Mouse (Mus musculus) heart, postnatal 0 days (tissue): ENCODE data around the gene Ldhb. TPM values are rescaled to one million over a fixed set of nuclear protein-coding genes. Genes with fewer than 3 reads are reported as not detected.

Experiments used
- ATAC-seq: fragments of 200-750 bp; cut with Nextera tagmentation; 2 replicates; pipeline ENCODE4 v1.8.0; 2017; ENCODE audit warnings: low read depth, moderate number of reproducible peaks, moderate library complexity; ENCODE audit not compliant: insufficient read depth
- DNase-seq: peaks from one replicate; pipeline ENCODE4 v3.0.0-alpha.2; 2016; ENCODE audit warnings: low spot score
- H3K27ac ChIP-seq: fragments of 300-500 bp; sonication (generic); 2 replicates; pipeline ENCODE4 v1.5.1; 2014; ENCODE audit warnings: low read depth, mild to moderate bottlenecking
- H3K27me3 ChIP-seq: fragments of 300-500 bp; sonication (generic); 2 replicates; pipeline ENCODE4 v1.6.1; 2014; ENCODE audit warnings: low read length, mixed read lengths; ENCODE audit not compliant: control insufficient read depth, insufficient read depth
- H3K36me3 ChIP-seq: fragments of 300-500 bp; sonication (generic); replicated peaks from 2 replicates; pipeline ENCODE4 v1.6.1; 2014; ENCODE audit warnings: low read length, mixed read lengths; ENCODE audit not compliant: control insufficient read depth, insufficient read depth
- H3K4me1 ChIP-seq: fragments of 300-500 bp; sonication (generic); 2 replicates; pipeline ENCODE4 v1.6.1; 2014; ENCODE audit warnings: antibody characterized with exemption; ENCODE audit not compliant: control insufficient read depth, insufficient read depth
- H3K4me2 ChIP-seq: fragments of 300-500 bp; sonication (generic); 2 replicates; pipeline ENCODE4 v1.6.1; 2014; ENCODE audit warnings: low read depth, mild to moderate bottlenecking, low read length, moderate library complexity
- H3K4me3 ChIP-seq: fragments of 300-500 bp; sonication (generic); 2 replicates; pipeline ENCODE4 v1.5.1; 2014; ENCODE audit warnings: low read depth, low read length
- H3K9ac ChIP-seq: fragments of 300-500 bp; sonication (generic); replicated peaks from 2 replicates; pipeline ENCODE4 v1.6.1; 2014; ENCODE audit warnings: low read depth, low read length, mixed read lengths
- H3K9me3 ChIP-seq: fragments of 300-500 bp; sonication (generic); replicated peaks from 2 replicates; pipeline ENCODE4 v1.6.1; 2016; ENCODE audit warnings: low read length; ENCODE audit not compliant: control insufficient read depth
- CTCF ChIP-seq: IDR thresholded peaks from 2 replicates; pipeline ENCODE4 v1.5.1; 2016; ENCODE audit warnings: antibody characterized with exemption, control low read depth, low read depth
- EP300 ChIP-seq: IDR thresholded peaks from 2 replicates; pipeline ENCODE4 v1.6.1; 2016; ENCODE audit warnings: antibody characterized with exemption, low read depth
- WGBS: fragments of 180-500 bp; shearing (Covaris S2); extraction: QIAGEN DNeasy Blood & Tissue Kit; methylation state at CpG from one replicate; pipeline ENCODE4 v1.1.7; 2014; 5-methylcytosine and 5-hydroxymethylcytosine counted together
- polyA plus RNA-seq: library from polyadenylated mRNA; unstranded; fragments of >200 nt; fragmentation: Nextera tagmentation; extraction: Ambion mirVana; gene quantifications from 2 replicates; pipeline ENCODE4 v1.2.1, GENCODE M21; 2015
- total RNA-seq: library from RNA; depleted of rRNA; stranded (reverse); fragments of >200 nt; gene quantifications from 2 replicates; pipeline ENCODE4 v1.2.3, GENCODE M21; 2014; ENCODE audit warnings: low replicate concordance; rRNA removed

The Ldhb gene
- total and polyA plus RNA-seq, 2 experiments from 2014 or later = 851 to 2,292 TPM

GRCm38 (mm10) chr6:142459017-142459678 lies 48.6 kb downstream of the Ldhb start:
- Histone ChIP-seq H3K4me3 (no peak overlapping the region), H3K27ac (no peak overlapping the region), H3K36me3 (no peaks in the 10 kb centered on the region), H3K9ac (no peak overlapping the region), H3K4me2 (no peak overlapping the region), H3K9me3 (no peaks in the 10 kb centered on the region), H3K27me3 (no peaks in the 10 kb centered on the region), H3K4me1 (no peaks in the 10 kb centered on the region)
- DNase-seq = no peak
- no peak for ATAC-seq
- WGBS = 68% methylated on average over 14 of the region's 14 CpGs
- TF ChIP-seq CTCF (no peak), EP300 (no peak)

- no peaks in the 10 kb centered on the region for H3K27me3 ChIP-seq
- H3K36me3 ChIP-seq = no peaks in the 10 kb centered on the region
- H3K4me2 ChIP-seq = no peak overlapping the region
- TF ChIP-seq CTCF (no peak), EP300 (no peak)
- DNase-seq = no peak
- H3K4me1 ChIP-seq = no peaks in the 10 kb centered on the region
- ATAC-seq = no peak
- H3K4me3 ChIP-seq = no peak overlapping the region
- WGBS = 66% methylated on average over 7 of the region's 7 CpGs
- no peak overlapping the region for H3K9ac ChIP-seq
- no peak overlapping the region for H3K27ac ChIP-seq
- no peaks in the 10 kb centered on the region for H3K9me3 ChIP-seq
These were observed 49.7 kb downstream of the Ldhb start for GRCm38 (mm10) chr6:142458010-142458409.

- Histone ChIP-seq H3K27me3 (no peaks in the 10 kb centered on the region), H3K36me3 (no peaks in the 10 kb centered on the region), H3K9ac (no peak overlapping the region), H3K9me3 (no peaks in the 10 kb centered on the region), H3K4me1 (no peaks in the 10 kb centered on the region), H3K27ac (no peak overlapping the region), H3K4me3 (no peak overlapping the region), H3K4me2 (no peak overlapping the region)
- DNase-seq (no peak), ATAC-seq (no peak)
- WGBS = 52% methylated on average over 7 of the region's 7 CpGs
- TF ChIP-seq EP300 (no peak), CTCF (no peak)
These were observed 52.3 kb downstream of the Ldhb start for GRCm38 (mm10) chr6:142455314-142455996.

GRCm38 (mm10) chr6:142453311-142453710 lies 54.4 kb downstream of the Ldhb start:
- no peak for ATAC-seq
- no peaks in the 10 kb centered on the region for H3K4me1 ChIP-seq
- H3K9me3 ChIP-seq = no peaks in the 10 kb centered on the region
- H3K4me2 ChIP-seq = no peak overlapping the region
- H3K36me3 ChIP-seq = no peaks in the 10 kb centered on the region
- TF ChIP-seq EP300 (no peak), CTCF (no peak)
- H3K4me3 ChIP-seq = no peak overlapping the region
- WGBS = 63% methylated on average over 2 of the region's 2 CpGs
- DNase-seq = no peak
- no peaks in the 10 kb centered on the region for H3K27me3 ChIP-seq
- no peak overlapping the region for H3K27ac ChIP-seq
- H3K9ac ChIP-seq = no peak overlapping the region

GRCm38 (mm10) chr6:142451381-142451780 lies 56.4 kb downstream of the Ldhb start:
- DNase-seq (peak; percentile 22), ATAC-seq (peak; percentile 17; the same call in 1 of the 2 replicates)
- H3K36me3 ChIP-seq = no peaks in the 10 kb centered on the region
- H3K4me2 ChIP-seq = no peak overlapping the region
- no peak overlapping the region for H3K9ac ChIP-seq
- no peak overlapping the region for H3K27ac ChIP-seq
- H3K4me3 ChIP-seq = no peak overlapping the region
- no peaks in the 10 kb centered on the region for H3K4me1 ChIP-seq
- H3K27me3 ChIP-seq = no peaks in the 10 kb centered on the region
- 56% methylated on average over 12 of the region's 12 CpGs for WGBS
- no peaks in the 10 kb centered on the region for H3K9me3 ChIP-seq
- TF ChIP-seq CTCF = no peak
- TF ChIP-seq EP300 = no peak

Other genes with a start within 250 kb of the Ldhb start
- not detected in 2 replicates for gene Iapp, start 209.5 kb downstream of the Ldhb start, total RNA-seq
- gene Iapp, start 209.5 kb downstream of the Ldhb start, polyA plus RNA-seq = not detected in 2 replicates
- not detected in 2 replicates for gene Slco1a5, start 185.0 kb downstream of the Ldhb start, total RNA-seq
- not detected in 2 replicates for gene Slco1a5, start 185.0 kb downstream of the Ldhb start, polyA plus RNA-seq
- 6.1 and 6.7 TPM in 2 replicates for gene Pyroxd1, start 162.3 kb downstream of the Ldhb start, total RNA-seq
- gene Pyroxd1, start 162.3 kb downstream of the Ldhb start, polyA plus RNA-seq = 14.7 and 14.8 TPM in 2 replicates
- gene Recql, start 120.9 kb downstream of the Ldhb start, total RNA-seq = 3.1 and 5.6 TPM in 2 replicates
- 8.6 and 8.8 TPM in 2 replicates for gene Recql, start 120.9 kb downstream of the Ldhb start, polyA plus RNA-seq
- 23.2 and 30.8 TPM in 2 replicates for gene Golt1b, start 120.7 kb downstream of the Ldhb start, total RNA-seq
- gene Golt1b, start 120.7 kb downstream of the Ldhb start, polyA plus RNA-seq = 37.9 and 39.4 TPM in 2 replicates
- not detected in 2 replicates for gene Spx, start 94.5 kb downstream of the Ldhb start, total RNA-seq
- gene Spx, start 94.5 kb downstream of the Ldhb start, polyA plus RNA-seq = 0.20 TPM in 1 of 2 replicates, not detected in the other
- gene Gys2, start 34.8 kb downstream of the Ldhb start, total RNA-seq = 0.76 TPM in 1 of 2 replicates, not detected in the other
- 0.04 TPM in 1 of 2 replicates, not detected in the other for gene Gys2, start 34.8 kb downstream of the Ldhb start, polyA plus RNA-seq
- 14.8 and 40.4 TPM in 2 replicates for gene Kcnj8, start 63.7 kb upstream of the Ldhb start, total RNA-seq
- 19.8 and 21.5 TPM in 2 replicates for gene Kcnj8, start 63.7 kb upstream of the Ldhb start, polyA plus RNA-seq
- 104 and 108 TPM in 2 replicates for gene Abcc9, start 194.4 kb upstream of the Ldhb start, total RNA-seq
- gene Abcc9, start 194.4 kb upstream of the Ldhb start, polyA plus RNA-seq = 18.8 and 21.0 TPM in 2 replicates
- gene Cmas, start 248.7 kb upstream of the Ldhb start, total RNA-seq = 26.0 and 30.0 TPM in 2 replicates
- 47.5 and 48.0 TPM in 2 replicates for gene Cmas, start 248.7 kb upstream of the Ldhb start, polyA plus RNA-seq